Mouse (Mus musculus): ENCODE data around the gene Nln. TPM values are rescaled to one million over a fixed set of nuclear protein-coding genes. Genes with fewer than 3 reads are reported as not detected.

The Nln gene
- total RNA-seq, 2 experiments from 2014 or later: 20.6 to 20.7 TPM

GRCm38 (mm10) chr13:104058761-104059160, 50.7 kb downstream of the Nln start:
- no peak for DNase-seq (ENCODE audit: low spot score in 2 of 2)
- no peak overlapping the region for H3K4me3 ChIP-seq
- H3K27ac ChIP-seq: no peak overlapping the region
- no peak for TF ChIP-seq CTCF (conservative IDR thresholded peaks at IDR 0.05)

- Histone ChIP-seq H3K4me3 (no peak overlapping the region), H3K27ac (no peak overlapping the region)
- no peak for TF ChIP-seq CTCF (conservative IDR thresholded peaks at IDR 0.05)
- no peak for DNase-seq (ENCODE audit: low spot score in 2 of 2)
These were observed 57.1 kb downstream of the Nln start for GRCm38 (mm10) chr13:104052271-104052753.

DNA sequence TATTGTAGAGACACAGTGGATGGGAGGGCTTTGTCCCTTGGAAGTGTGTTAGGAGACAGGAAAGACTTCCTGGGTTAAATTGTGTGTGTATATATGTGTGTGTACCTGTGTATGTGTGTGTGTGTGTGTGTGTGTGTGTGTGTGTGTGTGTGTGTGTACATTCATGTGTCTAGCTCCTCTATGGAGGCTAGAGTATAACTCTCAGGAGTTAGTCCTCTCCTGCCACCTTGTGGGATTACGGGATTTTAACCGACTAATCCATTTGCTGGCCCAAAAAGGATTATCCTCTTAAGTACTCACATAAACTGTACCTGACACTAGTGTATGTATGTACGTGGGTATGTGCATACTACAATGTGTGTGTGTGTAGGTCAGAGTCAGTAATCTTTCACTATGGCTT, 60.6 kb downstream of the Nln start:
- TF ChIP-seq CTCF (conservative IDR thresholded peaks at IDR 0.05): peak; percentile 69
- H3K27ac ChIP-seq: no peak overlapping the region
- no peak overlapping the region for H3K4me3 ChIP-seq
- DNase-seq (ENCODE audit: low spot score in 2 of 2): peak in 1 of 2 experiments; percentile 57

GRCm38 (mm10) chr13:104045108-104045507, 64.3 kb downstream of the Nln start:
- no peak for DNase-seq (ENCODE audit: low spot score in 2 of 2)
- H3K4me3 ChIP-seq: no peak overlapping the region
- TF ChIP-seq CTCF (conservative IDR thresholded peaks at IDR 0.05): no peak; the same call in 1 of the 2 replicates
- no peak overlapping the region for H3K27ac ChIP-seq

GRCm38 (mm10) chr13:104044332-104044731, 65.1 kb downstream of the Nln start:
- TF ChIP-seq CTCF (conservative IDR thresholded peaks at IDR 0.05): no peak
- H3K4me3 ChIP-seq: no peak overlapping the region
- no peak overlapping the region for H3K27ac ChIP-seq
- DNase-seq (ENCODE audit: low spot score in 2 of 2): no peak

DNA sequence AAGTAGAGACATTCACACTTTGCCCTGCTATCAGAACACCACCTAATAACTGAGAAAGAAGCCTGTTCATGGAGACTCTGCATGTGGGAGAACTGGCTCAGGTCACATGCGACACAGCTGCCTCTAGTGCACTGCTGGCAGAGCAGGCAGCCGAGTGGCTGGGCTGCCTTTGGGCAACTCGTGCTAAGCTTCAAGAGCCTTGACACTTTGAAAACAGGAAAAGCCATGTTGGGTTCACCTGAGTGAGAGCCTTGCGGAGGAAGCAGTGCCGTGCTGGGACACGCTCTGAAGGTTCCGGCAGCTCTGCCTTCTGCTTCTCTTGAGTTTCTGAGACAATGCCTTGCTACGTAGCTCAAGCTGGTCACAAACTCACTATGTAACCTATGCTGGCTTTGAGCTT, 66.7 kb downstream of the Nln start:
- no peak for TF ChIP-seq CTCF (conservative IDR thresholded peaks at IDR 0.05)
- peak overlapping the region; percentile 12; the same call in 1 of the 2 replicates for H3K27ac ChIP-seq
- no peak for DNase-seq (ENCODE audit: low spot score in 2 of 2)
- H3K4me3 ChIP-seq: no peak overlapping the region

DNA sequence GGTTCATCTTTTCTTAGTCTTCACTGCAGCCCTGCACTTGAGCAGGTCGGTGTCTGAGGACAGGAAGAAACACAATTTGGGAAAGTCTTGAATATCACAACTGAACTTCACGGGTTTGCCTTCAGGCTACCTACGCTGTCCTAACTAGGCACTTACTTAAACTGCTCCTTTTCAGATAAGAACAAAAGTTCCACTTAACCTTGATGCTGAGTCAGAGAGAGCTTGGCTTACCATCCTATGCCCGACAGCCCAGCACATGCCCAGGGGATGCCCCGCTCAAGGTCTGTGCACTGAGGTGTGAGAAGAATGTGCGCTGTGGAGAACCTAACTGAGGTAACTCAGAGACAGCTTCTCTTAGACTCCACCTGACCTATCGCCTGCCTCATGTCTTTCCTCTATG, 67.9 kb downstream of the Nln start:
- H3K4me3 ChIP-seq: no peak overlapping the region
- no peak for TF ChIP-seq CTCF (conservative IDR thresholded peaks at IDR 0.05)

GRCm38 (mm10) chr13:104040950-104041349, 68.5 kb downstream of the Nln start:
- no peak for TF ChIP-seq CTCF (conservative IDR thresholded peaks at IDR 0.05)
- peak overlapping the region; percentile 77 for H3K27ac ChIP-seq
- DNase-seq (ENCODE audit: low spot score in 2 of 2): no peak
- H3K4me3 ChIP-seq: no peak overlapping the region

More for the DNA sequence above, 67.9 kb downstream of the Nln start:
- DNase-seq (ENCODE audit: low spot score in 2 of 2): no peak
- H3K27ac ChIP-seq: peak overlapping the region; percentile 77; the same call in 1 of the 2 replicates

DNA sequence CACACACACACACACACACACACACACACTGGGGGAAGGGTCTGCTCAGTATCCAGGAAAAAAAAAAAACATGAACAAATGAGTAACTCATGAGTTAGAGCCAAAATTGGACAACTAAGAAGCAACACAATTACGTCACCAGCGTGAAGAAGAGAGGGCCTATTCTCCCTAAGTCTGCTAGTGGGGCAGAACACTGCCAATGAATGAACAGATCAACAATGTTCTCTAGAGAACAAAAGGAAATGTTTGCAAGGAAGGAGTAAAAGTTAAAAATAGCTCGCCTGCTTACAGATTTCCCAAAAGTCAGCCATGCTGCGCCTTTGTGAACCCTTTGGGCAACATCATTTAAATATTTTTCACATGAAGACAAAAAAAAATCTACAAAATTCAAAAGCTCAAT, 69.6 kb downstream of the Nln start:
- H3K27ac ChIP-seq: peak overlapping the region; percentile 77
- TF ChIP-seq CTCF (conservative IDR thresholded peaks at IDR 0.05): no peak
- DNase-seq (ENCODE audit: low spot score in 2 of 2): no peak
- H3K4me3 ChIP-seq: no peak overlapping the region

- DNase-seq (ENCODE audit: low spot score in 2 of 2): no peak
- Histone ChIP-seq H3K4me3 (no peak overlapping the region), H3K27ac (peak overlapping the region; percentile 78)
- TF ChIP-seq CTCF (conservative IDR thresholded peaks at IDR 0.05): no peak
These were observed 70.5 kb downstream of the Nln start for GRCm38 (mm10) chr13:104038891-104039290.

DNA sequence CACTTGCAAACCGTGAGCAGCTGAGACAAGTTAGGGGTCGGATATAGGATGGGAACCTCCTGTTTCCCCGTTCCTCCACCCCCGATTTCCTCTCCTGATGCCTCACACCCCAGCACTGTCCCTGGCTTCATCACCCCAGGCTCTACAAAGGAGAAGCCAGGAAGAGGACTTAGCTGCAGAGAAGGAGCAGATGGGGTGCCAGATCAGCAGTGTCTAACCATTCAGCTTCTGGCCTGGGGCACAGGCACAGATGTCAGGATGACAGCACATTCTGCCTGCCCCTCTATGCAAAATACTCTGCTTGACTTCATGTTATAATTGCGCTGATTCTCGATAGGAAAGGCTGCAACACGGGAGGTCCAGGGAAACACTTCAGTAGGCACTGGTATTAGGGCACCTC, 71.1 kb downstream of the Nln start:
- H3K4me3 ChIP-seq: no peak overlapping the region
- DNase-seq (ENCODE audit: low spot score in 2 of 2): no peak
- no peak for TF ChIP-seq CTCF (conservative IDR thresholded peaks at IDR 0.05)
- H3K27ac ChIP-seq: peak overlapping the region; percentile 78

DNA sequence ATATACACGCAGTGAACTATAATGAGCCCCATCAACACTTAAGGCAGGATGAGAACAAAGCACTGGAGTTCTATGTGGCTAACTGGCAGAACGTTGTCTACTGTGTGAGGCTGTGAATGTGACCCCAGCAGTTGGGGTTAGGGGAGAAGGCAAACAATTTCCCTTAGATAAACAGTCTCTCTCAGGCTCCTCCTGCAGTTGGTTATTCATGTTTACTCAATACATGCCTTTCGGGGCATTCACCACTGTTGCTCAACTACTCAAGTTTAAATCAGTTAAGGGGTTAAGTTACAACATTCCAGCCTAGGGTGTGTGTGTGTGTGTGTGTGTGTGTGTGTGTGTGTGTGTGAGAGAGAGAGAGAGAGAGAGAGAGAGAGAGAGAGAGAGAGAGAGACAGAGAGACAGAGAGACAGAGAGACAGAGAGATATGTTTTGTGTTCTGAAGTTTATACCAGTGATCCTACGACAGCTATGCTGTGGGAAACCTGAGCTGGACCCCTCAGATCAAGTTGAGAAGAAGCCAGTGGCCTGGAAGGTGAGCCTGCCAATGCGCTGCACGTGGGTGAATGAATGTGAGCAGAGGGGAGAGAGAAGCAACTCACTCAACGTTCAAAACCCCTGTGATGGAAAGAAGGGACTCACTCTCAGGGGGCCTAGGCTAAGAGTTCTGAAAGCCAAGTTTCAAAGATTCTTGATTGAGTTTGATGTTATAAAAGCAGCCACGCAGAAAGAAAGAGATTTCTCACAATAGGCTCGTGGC, 71.7 kb downstream of the Nln start:
- peak overlapping the region; percentile 78; the same call in 1 of the 2 replicates for H3K27ac ChIP-seq
- DNase-seq (ENCODE audit: low spot score in 2 of 2): no peak
- TF ChIP-seq CTCF (conservative IDR thresholded peaks at IDR 0.05): no peak
- H3K4me3 ChIP-seq: no peak overlapping the region

DNA sequence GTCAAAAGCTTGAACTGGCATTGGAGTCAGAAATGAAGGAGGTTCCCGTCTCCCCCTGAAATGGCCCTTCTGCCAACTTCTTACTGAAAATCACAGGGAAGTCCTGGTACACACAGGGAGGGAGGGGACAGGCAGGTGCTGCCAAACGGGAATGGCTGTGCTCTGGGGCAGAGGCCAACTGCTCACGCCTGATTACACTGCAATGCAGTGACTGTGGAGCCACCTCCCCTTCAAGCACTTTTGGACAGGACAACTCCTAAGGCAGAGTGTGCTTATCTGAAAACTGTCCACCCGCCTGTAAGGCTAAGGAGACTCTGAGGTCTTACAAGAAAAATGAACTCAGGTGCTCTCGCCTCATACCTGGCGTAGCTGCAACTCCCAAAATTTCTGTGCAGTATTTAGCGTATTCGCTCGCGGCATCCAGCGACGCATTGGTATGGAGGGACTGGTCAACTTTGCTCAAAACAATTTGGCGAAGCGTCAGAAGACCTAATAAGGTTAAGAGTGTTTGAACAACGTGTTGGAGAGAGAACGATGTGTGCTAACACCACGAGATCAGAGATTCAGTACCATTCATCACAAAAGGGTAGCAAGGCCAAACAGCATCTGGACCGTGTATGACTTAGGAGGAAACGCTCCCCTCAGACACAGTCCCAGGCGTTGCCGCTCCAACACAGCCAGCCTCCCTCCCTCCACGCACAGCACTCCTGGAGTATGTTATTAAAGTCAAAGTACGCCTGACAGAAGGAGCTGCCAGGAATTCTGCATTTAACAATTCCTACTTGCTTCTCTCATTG, 72.7 kb downstream of the Nln start:
- H3K4me3 ChIP-seq: no peak overlapping the region
- peak overlapping the region; percentile 28 for H3K27ac ChIP-seq
- TF ChIP-seq CTCF (conservative IDR thresholded peaks at IDR 0.05): no peak
- peak in 1 of 2 experiments; percentile 39 for DNase-seq (ENCODE audit: low spot score in 2 of 2)

Data from layer of hippocampus, adult 2 months (tissue).